8 mouse cellular contexts compared by ENCODE assay signal in genomic region chr9:41735448-41736233, GRCm38 (mm10).
A peak's percentile ranks its signal among the peaks of the same experiment; 100 is the strongest.
DNase-seq lines count a peak whose midpoint lies in the region; ATAC-seq and TF ChIP-seq lines count a peak whose summit lies in the region.

No protein-coding gene starts in this region.

- no peaks in the 10 kb centered on the region for H3K36me3 ChIP-seq in forebrain, embryonic 12.5 days (replicated peaks)
- H3K36me3 ChIP-seq in liver, embryonic 15.5 days (replicated peaks), result no peaks in the 10 kb centered on the region
- H3K36me3 ChIP-seq in thymus, adult 2 months (ENCODE audit: control insufficient read depth, insufficient read depth, low read length), result no peaks in the 10 kb centered on the region

- intact Hi-C loops in heart, postnatal 25 days (cut with DNase I), result no loop called here

- peak overlapping the region; percentile 49 for H3K9ac ChIP-seq in forebrain, embryonic 12.5 days
- no peak overlapping the region for H3K9ac ChIP-seq in liver, embryonic 15.5 days

- H3K9me3 ChIP-seq in forebrain, embryonic 12.5 days, result no peaks in the 10 kb centered on the region
- no peaks in the 10 kb centered on the region for H3K9me3 ChIP-seq in liver, embryonic 15.5 days (replicated peaks)

- H3K27me3 ChIP-seq in forebrain, embryonic 12.5 days, result no peaks in the 10 kb centered on the region
- H3K27me3 ChIP-seq in liver, embryonic 15.5 days, result peaks cover 15% of the 10 kb centered on the region
- no peaks in the 10 kb centered on the region for H3K27me3 ChIP-seq in thymus, adult 2 months (ENCODE audit: control insufficient read depth, insufficient read depth, low read length)

- peak; percentile 24 for DNase-seq in urinary bladder, adult 2 months (ENCODE audit: low spot score)
- no peak for DNase-seq in urinary bladder, postnatal 10 days (ENCODE audit: low spot score)
- peak; percentile 4 for DNase-seq in heart, postnatal 25 days (ENCODE audit: low spot score)
- DNase-seq in layer of hippocampus, adult 18-20 months (ENCODE audit: low spot score in 2 of 2), result peak; percentile 62 to 73
- peak; percentile 42 for DNase-seq in ovary, adult 18-20 months (ENCODE audit: low spot score)
- no peak for DNase-seq in thymus, adult 2 months

- ATAC-seq in forebrain, embryonic 12.5 days (ENCODE audit: low FRiP score), result peak; percentile 89
- no peak for ATAC-seq in liver, embryonic 15.5 days (ENCODE audit: insufficient read depth)

- TF ChIP-seq POLR2A in thymus, adult 2 months (IDR thresholded peaks at IDR 0.05; ENCODE audit: control insufficient read depth, extremely low read depth, insufficient read depth, low read length, poor library complexity), result no peak

- no peak for TF ChIP-seq CTCF in thymus, adult 2 months (IDR thresholded peaks at IDR 0.05; ENCODE audit: borderline replicate concordance, control insufficient read depth, extremely low read depth, insufficient read depth, low read length, poor library complexity)

- H3K4me2 ChIP-seq in forebrain, embryonic 12.5 days, result peak overlapping the region; percentile 53
- H3K4me2 ChIP-seq in liver, embryonic 15.5 days, result peak overlapping the region; percentile 48

- H3K4me1 ChIP-seq in forebrain, embryonic 12.5 days, result peaks cover 29% of the 10 kb centered on the region
- no peaks in the 10 kb centered on the region for H3K4me1 ChIP-seq in liver, embryonic 15.5 days (replicated peaks)
- no peaks in the 10 kb centered on the region for H3K4me1 ChIP-seq in thymus, adult 2 months (replicated peaks; ENCODE audit: control insufficient read depth, insufficient read depth, low read length)

- peak overlapping the region; percentile 97 for H3K27ac ChIP-seq in forebrain, embryonic 12.5 days
- no peak overlapping the region for H3K27ac ChIP-seq in liver, embryonic 15.5 days (replicated peaks)
- no peak overlapping the region for H3K27ac ChIP-seq in thymus, adult 2 months (ENCODE audit: control insufficient read depth, insufficient read depth, low read length)

- WGBS in forebrain, embryonic 12.5 days, result under 1% methylated on average over 22 of the region's 22 CpGs
- WGBS in liver, embryonic 15.5 days (ENCODE audit: insufficient replicate concordance), result 1% methylated on average over 22 of the region's 22 CpGs
- 4% methylated on average over 22 of the region's 22 CpGs for WGBS in thymus, adult 2 months

- peak overlapping the region; percentile 33 for H3K4me3 ChIP-seq in forebrain, embryonic 12.5 days (replicated peaks)
- no peak overlapping the region for H3K4me3 ChIP-seq in liver, embryonic 15.5 days (replicated peaks)
- H3K4me3 ChIP-seq in thymus, adult 2 months (ENCODE audit: control insufficient read depth, insufficient read depth, low read length), result no peak overlapping the region

Comparison
In these comparisons a context has a peak if more than half of its experiments do, and no peak if none do; other contexts are left out.
1. DNase-seq: peak in urinary bladder, adult 2 months (single experiment), heart, postnatal 25 days (single experiment), layer of hippocampus, adult 18-20 months (2 of 2) and ovary, adult 18-20 months (single experiment); none in urinary bladder, postnatal 10 days (single experiment) and thymus, adult 2 months (single experiment).